Mouse (Mus musculus) 416B (cell line): Measurements from ENCODE around the gene Shld2.
A peak's percentile ranks its signal among the peaks of the same experiment; 100 is the strongest.

Source experiments
- DNase-seq: peaks from one replicate; pipeline ENCODE4 v3.0.0; 2011; ENCODE audit warnings: low read depth

Gene Shld2

DNA sequence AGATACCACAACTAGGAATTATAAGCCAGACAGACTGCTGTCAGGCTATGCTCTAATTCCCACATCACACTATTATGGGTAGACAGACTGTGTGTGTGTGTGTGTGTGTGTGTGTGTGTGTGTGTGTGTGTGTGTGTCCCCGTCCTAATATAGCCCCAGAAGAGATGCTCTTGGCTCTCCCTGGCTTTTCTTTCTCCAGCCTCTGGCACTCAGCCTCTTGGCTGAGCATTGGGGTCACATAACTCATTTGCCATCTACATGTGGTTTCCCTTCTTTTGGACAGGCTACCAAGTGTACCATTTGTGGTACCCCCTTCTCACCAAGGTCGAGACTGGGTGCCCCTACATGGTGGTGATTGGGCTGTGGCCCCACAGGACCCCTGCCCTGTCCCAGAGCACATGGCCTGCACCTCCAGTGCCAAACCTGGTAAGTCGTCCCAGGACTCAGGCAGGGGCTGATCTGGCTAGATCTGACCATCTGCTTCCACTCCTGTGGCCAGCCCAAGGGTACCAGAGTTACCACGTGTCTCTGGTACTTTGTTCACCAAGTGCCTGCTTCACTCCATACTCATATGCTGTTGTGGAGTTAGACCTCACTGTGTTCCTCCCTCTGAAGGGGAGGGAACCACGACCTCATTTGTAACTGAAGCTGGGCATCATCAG is 88.7 kb downstream of the Shld2 start:
- no peak for DNase-seq

- no peak for DNase-seq
Measured at GRCm38 (mm10) chr14:34220426-34220825, 89.9 kb downstream of the Shld2 start.

DNA sequence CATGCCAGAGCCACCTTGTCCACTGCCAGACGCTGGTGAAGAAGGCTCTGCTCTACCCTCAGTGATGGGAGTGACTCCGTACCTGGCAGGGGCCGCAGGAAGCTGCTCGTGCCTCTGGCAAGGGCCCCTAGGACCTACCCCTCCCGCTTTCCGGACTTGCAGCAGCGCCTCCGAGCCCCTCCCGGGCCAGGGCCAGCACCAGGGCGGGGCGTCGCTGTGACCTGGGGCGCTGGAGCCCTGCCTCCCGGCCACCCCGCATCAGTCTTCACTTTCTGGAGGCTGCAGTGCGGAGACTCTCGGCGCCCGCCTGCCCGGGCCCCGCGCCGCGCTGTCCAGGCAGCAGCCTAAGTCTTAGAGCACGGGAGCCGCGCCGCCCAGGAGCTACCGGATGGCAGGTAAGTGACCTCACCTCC is 90.5 kb downstream of the Shld2 start:
- DNase-seq: no peak

DNA sequence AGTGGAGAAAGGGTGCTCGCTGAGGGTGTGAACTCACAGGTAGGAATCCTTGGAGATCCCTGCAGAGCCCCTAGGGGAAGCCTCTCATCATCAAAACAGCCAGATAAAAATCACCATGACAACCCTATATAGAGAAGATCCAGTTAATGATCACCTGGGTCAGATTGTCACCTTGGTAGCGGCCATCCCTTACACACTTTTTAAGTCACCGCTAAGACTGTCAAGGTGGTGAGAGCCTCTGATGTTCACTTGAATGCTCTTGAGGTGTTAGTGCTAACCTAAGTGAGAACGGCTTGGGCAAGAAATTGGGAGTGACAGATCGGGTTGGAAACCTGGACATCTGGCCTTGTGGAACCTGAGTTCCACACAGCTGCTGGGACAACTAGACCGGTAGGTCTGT is 91.0 kb downstream of the Shld2 start, which contains the start of gene Syt15:
TSS of gene Syt15 (plus strand) at position 301 of the 400 bp plus-strand sequence.
- DNase-seq: no peak

GRCm38 (mm10) chr14:34215451-34216127 is 94.7 kb downstream of the Shld2 start:
- DNase-seq: no peak

DNA sequence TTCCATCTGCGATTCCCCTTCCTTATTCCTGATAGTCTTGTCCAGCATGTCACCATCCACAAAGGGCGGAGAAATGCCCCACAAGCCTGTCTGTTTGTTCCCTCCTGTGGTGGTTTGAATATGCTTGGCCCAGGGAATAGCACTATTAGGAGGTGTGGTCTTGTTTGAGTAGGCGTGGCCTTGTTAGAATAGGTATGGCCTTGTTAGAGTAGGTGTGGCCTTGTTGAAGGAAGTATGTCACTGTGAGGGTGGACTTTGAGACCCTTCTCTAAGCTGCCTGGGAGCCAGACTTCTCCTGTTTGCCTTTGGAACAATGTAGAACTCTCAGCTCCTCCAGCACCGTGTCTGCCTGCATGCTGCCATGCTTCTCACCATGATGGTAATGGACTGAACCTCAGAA is 100.4 kb downstream of the Shld2 start:
- DNase-seq: no peak

GRCm38 (mm10) chr14:34209080-34209479 is 101.2 kb downstream of the Shld2 start:
- DNase-seq: no peak

DNA sequence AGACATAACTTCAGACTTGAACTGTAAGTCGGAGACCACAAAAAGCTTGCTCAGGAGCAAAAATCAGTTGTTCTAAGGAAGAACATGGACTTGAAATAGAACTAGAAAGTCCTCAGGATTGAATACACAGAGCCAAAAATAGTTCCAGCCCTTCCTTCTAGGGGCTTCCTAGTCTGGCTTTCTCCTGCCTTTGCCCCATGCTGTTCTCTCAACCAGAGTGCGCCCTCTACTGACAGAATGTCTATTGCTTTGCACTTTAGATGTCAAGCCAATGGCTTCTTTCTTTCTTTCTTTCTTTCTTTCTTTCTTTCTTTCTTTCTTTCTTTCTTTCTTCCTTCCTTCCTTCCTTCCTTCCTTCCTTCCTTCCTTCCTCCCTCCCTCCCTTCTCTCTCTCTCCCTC is 101.6 kb downstream of the Shld2 start:
- peak; percentile 45 for DNase-seq

GRCm38 (mm10) chr14:34207996-34208395 is 102.3 kb downstream of the Shld2 start:
- no peak for DNase-seq

GRCm38 (mm10) chr14:34201231-34202035 is 108.9 kb downstream of the Shld2 start, which contains the start of gene Gprin2:
TSS of gene Gprin2 (minus strand) at chr14:34201653.
- no peak for DNase-seq

DNA sequence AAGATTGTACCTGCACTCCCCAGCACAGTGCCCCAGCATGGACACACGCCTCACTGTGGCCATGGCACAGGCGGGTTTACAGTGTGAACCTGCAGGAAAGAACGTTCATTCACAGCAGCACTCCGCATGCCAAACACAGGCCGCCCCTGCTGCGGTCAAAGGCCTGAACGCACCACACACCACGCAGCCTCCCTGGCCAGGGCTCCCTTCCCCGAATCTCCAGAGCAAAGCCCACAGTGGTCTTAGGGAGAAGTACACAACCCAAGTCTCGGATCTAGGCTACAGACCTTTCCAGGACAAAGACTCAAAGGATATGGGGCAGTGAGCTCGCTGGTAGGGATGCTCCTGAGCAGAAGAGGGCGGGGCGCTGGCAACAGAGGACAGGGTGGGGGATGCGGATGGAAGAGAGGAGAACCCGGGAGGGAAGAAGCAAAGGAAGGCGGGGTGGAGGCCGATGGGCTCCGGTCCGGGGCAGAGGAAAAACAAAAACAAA is 109.5 kb downstream of the Shld2 start:
- no peak for DNase-seq

- DNase-seq: no peak
Measured at GRCm38 (mm10) chr14:34196706-34197105, 113.6 kb downstream of the Shld2 start.

- DNase-seq: no peak
Measured at GRCm38 (mm10) chr14:34195466-34195865, 114.8 kb downstream of the Shld2 start.

- DNase-seq: no peak
Measured at GRCm38 (mm10) chr14:34193879-34194278, 116.4 kb downstream of the Shld2 start.

GRCm38 (mm10) chr14:34190361-34190760 is 119.9 kb downstream of the Shld2 start:
- peak; percentile 46 for DNase-seq

GRCm38 (mm10) chr14:34188629-34189028 is 121.7 kb downstream of the Shld2 start:
- peak; percentile 73 for DNase-seq
